Mouse (Mus musculus): ENCODE results near the gene Rcbtb2.

The Rcbtb2 gene

DNA sequence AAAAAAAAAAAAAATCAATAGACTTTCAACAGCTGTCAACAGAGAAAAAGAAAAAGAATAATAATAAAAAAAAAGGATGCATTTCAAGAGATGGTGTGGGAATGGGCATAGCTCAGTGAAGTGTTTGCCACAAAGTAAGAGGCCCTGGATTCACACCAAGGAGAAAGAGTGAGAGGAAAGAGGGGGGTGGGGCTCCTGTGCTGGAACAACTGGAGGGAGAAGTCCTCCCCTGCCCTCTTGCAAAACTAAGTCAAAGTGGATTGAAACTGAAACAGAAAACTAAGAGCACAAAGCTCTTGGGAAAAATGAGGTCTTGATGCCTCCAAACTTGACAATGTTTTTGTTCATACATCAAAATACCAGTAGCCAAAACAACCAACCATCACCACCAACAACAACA lies 86.4 kb downstream of the Rcbtb2 start:
- no peak for DNase-seq (ENCODE audit: low spot score in 2 of 2)

DNA sequence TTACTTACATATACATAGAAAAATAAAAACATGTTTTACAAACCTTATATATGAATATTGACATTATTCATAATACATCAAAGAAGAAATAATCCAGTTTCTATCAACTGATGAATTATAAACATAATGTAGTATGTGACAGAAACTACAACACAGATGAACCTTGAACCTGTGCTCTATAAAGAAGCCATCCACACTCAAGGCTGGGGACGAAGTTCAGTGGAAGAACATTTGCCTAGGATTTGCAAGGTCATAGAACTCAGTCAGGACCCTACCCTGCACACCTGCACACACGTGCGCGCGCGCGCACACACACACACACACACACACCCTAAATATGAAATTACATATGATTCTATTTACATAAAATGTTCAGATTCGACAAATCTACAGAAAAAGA lies 87.4 kb downstream of the Rcbtb2 start:
- no peak for DNase-seq (ENCODE audit: low spot score in 2 of 2)

DNA sequence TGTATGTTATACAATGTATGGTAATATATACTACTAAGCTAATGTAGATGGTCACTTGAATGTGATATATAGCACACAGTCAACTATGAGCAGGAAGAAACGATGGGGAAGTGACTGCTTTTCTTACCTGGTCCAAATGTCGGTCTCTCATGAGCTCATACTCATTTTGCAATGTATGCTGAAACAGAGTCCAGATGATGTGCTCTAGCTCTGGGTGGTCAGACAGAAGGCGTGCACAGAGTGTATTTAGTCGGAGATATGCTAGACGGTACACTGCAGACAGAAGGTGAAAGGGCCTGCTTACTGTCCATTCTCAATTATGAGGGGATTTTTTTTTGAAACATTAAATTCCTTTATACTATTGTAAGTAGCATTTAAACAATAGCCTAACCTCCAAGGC lies 88.6 kb downstream of the Rcbtb2 start:
- no peak for DNase-seq (ENCODE audit: low spot score in 2 of 2)

DNA sequence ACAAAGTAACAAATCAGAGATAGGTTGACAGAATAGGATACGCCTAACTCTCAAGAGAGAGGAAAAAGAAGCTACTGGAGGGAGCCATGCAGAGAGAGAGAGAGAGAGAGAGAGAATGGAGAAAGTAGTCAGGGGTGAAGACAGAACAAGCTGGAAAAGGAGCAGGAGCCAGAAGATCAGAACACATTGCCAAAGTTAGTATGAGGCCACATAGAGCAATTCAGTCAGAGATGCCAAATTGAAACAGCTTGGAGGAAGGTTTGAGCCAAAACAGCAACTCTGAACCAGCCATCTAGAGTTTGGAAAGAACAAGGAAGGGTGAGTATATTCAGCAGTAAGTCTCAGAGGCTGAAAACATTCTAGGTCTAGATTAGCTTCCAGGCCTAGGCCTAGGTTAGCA lies 94.2 kb downstream of the Rcbtb2 start:
- DNase-seq (ENCODE audit: low spot score in 2 of 2) = no peak

DNA sequence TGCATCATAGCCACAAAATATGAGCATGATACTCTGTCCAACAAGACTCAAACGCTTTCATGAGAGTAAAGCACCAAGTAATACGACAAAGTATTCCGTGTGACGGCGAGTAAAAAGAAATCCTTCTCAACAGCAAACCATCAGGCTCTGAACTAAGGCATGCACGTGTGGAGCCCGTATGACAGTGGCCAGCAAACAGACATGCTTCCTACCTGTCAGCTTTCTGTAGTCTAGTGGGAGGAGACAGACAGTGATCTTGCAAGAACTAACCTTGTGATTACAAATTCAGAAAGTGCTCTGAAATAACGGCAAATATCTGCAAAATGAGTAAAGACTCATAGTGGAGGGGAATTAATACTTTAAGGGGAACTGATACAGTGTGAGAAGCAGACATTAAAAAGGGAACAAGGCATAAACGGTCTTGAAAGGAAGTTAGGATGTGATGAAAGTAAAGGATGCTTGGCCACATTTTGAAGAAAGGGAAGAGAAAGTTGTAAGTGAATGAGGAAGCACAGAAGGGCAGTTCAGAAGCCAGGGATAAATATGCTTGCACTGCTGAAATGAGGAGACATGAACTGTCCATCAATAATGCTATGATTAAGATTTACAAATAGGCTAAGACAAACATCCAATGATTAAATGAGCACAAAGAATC lies 99.6 kb downstream of the Rcbtb2 start:
- DNase-seq (ENCODE audit: low spot score in 2 of 2) = no peak

- no peak for DNase-seq (ENCODE audit: low spot score in 2 of 2)
Measured at GRCm38 (mm10) chr14:73226346-73226745, 103.5 kb downstream of the Rcbtb2 start.

DNA sequence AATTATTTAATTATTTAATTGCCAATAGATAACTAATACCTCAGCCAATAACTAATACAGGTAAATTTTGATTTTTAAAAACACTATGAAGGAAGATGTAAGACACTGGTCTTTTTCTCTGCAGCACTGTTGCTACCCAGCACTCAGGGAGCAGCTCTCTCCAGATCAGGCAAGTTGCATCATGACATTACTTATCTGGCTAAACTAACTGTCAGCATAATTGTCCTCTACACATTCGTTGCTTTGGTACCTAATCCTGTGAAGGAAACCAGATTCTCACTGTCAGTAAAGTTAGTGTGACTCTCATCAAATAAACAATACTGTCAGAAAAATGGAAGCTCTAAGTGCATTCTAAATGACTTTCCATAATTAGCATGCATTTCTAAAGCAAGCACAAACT lies 104.0 kb downstream of the Rcbtb2 start:
- no peak for DNase-seq (ENCODE audit: low spot score in 2 of 2)

DNA sequence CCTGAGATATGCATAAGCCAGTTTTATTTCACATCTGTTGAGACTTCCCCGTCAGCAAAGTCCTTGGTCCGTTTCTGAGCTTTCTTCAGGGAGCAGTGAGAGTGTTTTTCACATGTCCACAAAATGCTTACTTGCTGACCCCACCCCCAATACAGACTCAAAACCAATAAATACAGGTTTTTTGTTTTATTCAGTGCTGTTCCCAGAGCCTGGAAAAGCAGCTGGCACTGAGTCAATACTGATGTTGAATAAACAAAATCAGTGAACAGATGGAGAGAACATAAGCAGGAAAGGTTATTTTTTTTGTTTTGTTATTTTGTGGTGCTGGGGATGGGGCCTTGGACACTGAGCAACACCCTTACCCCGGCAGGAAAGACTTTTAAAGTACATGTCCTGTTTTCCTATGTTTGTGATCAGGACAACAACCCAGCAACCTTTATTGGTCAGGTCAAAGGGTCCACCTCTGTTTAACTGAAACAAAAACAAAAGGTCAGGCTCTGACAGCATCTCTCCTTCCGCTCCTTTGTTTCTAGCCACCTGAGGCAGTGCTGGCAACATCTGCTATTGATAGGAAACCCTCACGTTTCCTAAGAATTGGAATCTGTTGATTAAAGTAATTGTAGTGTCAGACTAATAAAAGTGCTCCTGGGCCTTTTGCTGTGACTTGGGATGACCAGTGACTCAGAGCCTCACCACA lies 108.6 kb downstream of the Rcbtb2 start:
- no peak for DNase-seq (ENCODE audit: low spot score in 2 of 2)

- DNase-seq (ENCODE audit: low spot score in 2 of 2) = no peak
Measured at GRCm38 (mm10) chr14:73234468-73235031, 111.7 kb downstream of the Rcbtb2 start.

GRCm38 (mm10) chr14:73237848-73238321 lies 115.0 kb downstream of the Rcbtb2 start, which contains the start of gene Lpar6:
Gene Lpar6, plus strand, starts transcription at chr14:73237895.
- peak; percentile 16 to 25 for DNase-seq (ENCODE audit: low spot score in 2 of 2)

GRCm38 (mm10) chr14:73238498-73239250 lies 115.8 kb downstream of the Rcbtb2 start:
- peak; percentile 43 to 47 for DNase-seq (ENCODE audit: low spot score in 2 of 2)

DNA sequence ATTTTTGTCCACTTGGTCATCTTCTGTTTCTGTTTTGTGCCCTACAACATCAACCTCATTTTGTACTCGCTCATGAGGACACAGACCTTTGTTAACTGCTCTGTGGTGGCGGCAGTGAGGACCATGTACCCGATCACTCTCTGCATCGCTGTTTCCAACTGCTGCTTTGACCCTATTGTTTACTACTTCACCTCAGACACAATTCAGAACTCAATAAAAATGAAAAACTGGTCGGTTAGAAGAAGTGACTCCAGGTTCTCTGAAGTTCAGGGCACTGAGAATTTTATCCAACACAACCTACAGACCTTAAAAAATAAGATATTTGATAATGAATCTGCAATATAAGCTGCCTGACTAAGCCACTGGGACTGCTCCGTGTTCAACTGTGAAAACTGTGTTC lies 116.5 kb downstream of the Rcbtb2 start:
- peak in 1 of 2 experiments; percentile 16 for DNase-seq (ENCODE audit: low spot score in 2 of 2)

DNA sequence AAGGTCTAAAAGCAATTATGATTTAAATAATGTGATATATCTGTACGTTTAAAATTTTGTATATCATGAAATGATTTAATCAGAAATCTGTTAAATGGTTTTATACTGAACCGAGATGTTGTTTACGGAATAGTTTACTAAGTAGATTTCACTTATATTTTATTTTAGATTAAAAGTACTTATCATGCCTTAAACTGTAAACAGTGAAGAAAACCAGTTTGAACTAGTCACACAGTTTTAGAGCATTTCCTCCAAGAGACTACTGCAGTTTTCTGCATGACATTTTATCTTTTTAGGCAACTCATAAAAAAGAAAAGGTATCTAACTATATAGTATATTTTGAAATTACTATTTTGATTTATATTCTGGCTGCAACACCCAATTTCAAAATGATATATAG lies 117.0 kb downstream of the Rcbtb2 start:
- DNase-seq (ENCODE audit: low spot score in 2 of 2) = no peak

GRCm38 (mm10) chr14:73244061-73244597 lies 121.3 kb downstream of the Rcbtb2 start:
- no peak for DNase-seq (ENCODE audit: low spot score in 2 of 2)

GRCm38 (mm10) chr14:73250056-73250455 lies 127.2 kb downstream of the Rcbtb2 start:
- no peak for DNase-seq (ENCODE audit: low spot score in 2 of 2)

DNA sequence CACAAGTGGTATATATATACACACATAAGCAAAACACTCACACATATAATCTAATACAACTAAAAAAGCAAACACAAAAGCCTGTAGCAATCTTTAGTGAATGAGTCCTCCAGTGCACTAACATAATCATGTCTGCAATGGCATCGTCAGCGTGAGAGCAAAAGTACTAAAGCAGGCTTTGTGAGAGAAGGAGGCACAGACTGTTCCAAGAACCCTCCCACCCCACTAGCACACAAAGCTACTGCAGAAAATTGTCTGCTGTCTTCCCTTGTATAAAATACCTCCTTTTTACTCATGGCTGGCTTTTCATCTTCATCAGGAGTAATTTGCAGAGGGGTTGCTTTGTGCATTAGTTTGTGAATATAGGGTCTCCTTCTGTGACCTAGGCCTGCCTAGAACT lies 129.4 kb downstream of the Rcbtb2 start:
- DNase-seq (ENCODE audit: low spot score in 2 of 2) = no peak

DNA sequence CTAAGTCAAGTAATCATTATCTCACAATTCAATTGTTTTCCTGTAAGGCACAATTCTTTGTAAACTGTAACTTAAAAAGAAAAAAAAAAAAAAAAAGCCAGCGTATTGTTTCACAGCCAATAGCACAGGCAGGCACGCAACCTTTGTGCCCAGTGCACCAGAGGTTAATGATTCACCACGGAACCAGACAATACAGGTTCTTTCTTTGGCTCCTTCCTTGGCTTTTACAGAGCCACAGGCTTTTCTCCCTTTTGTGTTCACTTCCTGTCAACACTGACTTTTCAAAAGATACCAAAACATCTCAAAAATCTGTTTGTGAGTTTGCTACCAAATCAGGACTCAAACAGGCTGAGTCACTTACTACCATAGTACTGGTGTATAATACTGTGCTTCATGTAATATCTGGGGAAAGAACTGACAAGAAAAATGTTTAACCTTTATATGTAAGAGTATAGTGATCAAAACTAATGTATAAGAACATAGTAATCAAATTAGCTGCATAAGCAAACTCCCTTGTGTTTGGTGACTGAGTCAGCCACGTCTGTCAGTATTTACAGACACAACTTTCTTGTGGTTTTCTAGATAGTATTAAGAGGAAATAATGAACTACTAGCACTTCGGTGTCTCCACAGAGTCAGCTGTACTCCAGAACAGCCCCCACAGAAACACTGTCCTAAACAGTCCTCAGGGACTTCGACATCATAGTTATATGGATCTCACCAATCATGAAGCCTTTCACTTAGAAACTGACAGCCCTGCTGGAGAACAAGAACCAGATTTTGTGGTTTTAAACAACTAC lies 130.8 kb downstream of the Rcbtb2 start:
- DNase-seq (ENCODE audit: low spot score in 2 of 2) = no peak

DNA sequence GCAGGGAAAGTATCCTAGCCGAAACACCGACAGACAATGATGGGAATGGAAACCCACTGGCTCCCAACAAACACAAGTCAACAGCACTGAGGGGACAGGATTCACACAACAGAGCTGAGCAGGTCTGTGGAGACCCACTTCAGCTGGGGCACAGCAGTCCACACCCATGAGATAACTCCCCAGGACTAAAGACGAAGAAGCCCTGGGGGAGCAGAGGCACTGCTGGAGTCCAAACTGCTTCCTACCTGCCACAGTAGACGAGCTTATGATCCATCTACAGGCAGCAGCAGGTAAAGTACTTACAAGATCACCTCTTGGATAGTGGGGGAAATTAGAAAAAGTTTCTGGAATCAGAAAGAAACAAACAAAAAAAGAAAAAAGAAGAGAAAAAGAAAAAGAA lies 131.6 kb downstream of the Rcbtb2 start:
- DNase-seq (ENCODE audit: low spot score in 2 of 2) = no peak

DNA sequence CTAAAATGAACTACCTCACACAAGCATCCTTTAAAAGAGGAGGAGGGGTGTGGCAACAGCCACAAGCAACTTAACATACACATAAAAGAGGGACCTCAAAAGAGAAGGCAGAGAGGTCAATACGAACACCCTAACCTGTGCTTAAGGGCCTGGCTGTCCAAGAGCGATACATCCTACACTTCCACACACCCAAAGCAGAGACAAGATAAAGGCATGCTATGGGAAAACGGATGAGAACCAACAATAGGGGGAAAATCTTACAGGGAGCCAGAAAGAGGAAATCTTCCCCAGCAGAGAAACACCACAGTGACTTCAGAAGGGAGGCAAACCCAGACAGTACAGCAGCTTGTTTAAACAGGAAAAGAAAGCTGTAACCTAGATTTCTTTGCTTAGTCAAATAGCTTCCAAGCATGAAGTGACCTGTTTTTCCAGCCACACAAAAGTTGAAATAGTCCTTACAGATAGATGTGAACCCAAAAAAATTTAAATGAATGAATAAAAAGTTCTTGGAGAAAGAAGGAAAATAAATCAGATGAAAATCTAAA lies 132.7 kb downstream of the Rcbtb2 start:
- no peak for DNase-seq (ENCODE audit: low spot score in 2 of 2)

DNA sequence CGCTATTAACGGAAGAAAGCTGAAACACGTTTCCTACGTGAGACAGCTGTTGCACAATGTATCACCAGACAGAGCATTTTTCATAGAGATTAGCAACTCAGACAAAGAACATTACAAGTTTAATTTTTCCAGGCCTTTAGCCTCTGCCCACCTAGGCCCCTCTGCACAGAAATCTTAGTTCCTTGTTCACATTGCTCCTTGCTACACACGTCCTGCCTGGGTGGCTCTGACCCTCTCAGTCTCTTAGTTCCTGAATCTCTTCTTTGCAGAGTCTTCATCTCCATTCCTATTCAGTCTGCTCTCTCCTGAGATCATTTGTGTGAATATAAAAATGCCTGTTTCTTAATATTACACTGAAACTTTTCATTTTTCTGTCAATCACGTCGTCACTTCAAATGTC lies 134.5 kb downstream of the Rcbtb2 start:
- DNase-seq (ENCODE audit: low spot score in 2 of 2) = no peak

Data from natural killer cell, adult 2 months (primary cell).